Mouse (Mus musculus): ENCODE results near the gene Hist2h2ab. TPM values are rescaled to one million over a fixed set of nuclear protein-coding genes. Genes with fewer than 3 reads are reported as not detected.
A peak's percentile ranks its signal among the peaks of the same experiment; 100 is the strongest.
"Not testable (repeated sequence)": the region's sequence is repeated elsewhere in the genome, so short reads cannot be mapped to it uniquely, and the experiment has no call there.

Gene Hist2h2ab
- total RNA-seq, 2 experiments from 2014 or later: 9.3 to 12.7 TPM

DNA sequence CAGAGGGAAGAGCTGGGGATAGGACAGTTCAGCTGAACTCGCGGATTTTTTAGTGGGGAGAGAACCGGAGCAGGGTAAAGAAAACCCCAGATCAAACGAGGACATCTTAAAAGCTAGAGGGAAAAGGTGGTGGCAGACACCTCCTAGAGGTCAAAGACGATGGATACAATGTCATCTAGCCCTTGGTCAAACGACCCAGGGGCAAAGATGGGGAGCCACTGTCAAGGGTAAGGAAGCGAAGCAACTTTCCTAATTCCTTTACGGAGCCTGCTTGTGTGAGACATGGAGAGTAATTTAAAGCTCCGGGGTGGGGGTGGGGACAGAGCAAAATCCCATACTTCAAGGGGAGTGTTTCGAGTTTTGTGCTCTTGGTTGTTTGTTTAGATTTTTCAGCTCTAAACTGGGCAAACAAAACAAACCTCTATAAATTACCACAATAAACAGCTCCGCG is 449 bp upstream of the Hist2h2ab start:
- Histone ChIP-seq H3K27ac (peak overlapping the region; percentile 100), H3K4me3 (peak overlapping the region; percentile 90)
- peak; percentile 59 for TF ChIP-seq CTCF (conservative IDR thresholded peaks at IDR 0.05)
- DNase-seq (ENCODE audit: low spot score in 2 of 2): no peak

DNA sequence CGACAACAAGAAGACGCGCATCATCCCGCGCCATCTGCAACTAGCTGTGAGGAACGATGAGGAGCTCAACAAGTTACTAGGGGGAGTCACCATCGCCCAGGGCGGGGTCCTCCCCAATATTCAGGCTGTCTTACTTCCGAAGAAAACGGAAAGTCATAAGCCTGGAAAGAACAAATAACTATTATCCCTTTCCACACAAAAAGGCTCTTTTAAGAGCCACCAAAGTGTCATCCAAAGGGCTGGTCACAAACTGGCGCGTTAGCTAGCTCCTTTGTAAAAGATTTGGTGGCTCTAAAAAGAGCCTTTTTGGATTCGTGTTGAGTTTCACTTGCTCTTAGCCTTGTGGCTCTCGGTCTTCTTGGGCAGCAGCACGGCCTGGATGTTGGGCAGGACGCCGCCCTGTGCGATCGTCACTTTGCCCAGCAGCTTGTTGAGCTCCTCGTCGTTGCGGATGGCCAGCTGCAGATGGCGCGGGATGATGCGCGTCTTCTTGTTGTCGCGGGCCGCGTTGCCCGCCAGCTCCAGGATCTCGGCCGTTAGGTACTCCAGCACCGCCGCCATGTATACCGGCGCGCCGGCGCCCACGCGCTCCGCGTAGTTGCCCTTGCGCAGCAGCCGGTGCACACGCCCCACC is 583 bp downstream of the Hist2h2ab start:
- not testable (repeated sequence) for DNase-seq (ENCODE audit: low spot score in 2 of 2)
- H3K27ac ChIP-seq: peak overlapping the region; percentile 100
- H3K4me3 ChIP-seq: peak overlapping the region; percentile 90

DNA sequence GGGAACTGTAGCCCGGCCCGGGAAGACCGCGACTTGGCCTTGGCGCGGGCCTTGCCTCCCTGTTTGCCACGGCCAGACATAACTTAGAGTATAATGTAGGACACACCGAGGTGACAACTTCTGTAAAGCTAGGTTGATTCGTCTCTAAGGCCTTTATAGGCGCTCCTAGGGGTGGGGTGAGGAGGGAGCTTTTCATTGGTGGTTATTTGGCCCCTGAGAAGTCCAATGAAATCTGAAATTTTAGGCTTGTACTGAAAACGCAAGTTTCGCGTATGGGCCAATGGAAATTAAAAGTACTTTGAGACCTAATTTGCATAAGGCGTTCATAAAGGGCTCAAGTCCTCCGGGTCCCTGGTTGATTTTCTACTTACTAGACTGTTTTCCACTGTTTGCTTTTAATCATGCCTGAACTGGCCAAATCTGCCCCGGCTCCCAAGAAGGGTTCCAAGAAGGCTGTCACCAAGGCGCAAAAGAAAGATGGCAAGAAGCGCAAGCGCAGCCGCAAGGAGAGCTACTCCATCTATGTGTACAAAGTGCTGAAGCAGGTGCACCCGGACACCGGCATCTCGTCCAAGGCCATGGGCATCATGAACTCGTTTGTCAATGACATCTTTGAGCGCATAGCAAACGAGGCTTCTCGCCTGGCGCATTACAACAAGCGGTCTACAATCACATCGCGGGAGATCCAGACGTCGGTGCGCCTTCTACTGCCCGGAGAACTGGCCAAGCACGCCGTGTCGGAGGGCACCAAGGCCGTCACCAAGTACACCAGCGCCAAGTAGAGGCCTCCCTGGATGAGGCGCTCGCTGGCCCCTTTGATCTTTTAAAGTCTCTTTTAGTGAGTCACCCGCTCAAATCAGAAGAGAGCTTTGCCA is 1.3 kb downstream of the Hist2h2ab start, which contains the start of the genes Hist2h2ac and Hist2h2be:
TSS of gene Hist2h2ac (minus strand) at position 116 of the 875 bp plus-strand sequence.
TSS of gene Hist2h2be (plus strand) at position 355 of the 875 bp plus-strand sequence.
- Histone ChIP-seq H3K4me3 (peak within 1 kb of the TSS; percentile 90), H3K27ac (peak within 1 kb of the TSS; percentile 100)
- TF ChIP-seq CTCF (conservative IDR thresholded peaks at IDR 0.05): peak; percentile 42

DNA sequence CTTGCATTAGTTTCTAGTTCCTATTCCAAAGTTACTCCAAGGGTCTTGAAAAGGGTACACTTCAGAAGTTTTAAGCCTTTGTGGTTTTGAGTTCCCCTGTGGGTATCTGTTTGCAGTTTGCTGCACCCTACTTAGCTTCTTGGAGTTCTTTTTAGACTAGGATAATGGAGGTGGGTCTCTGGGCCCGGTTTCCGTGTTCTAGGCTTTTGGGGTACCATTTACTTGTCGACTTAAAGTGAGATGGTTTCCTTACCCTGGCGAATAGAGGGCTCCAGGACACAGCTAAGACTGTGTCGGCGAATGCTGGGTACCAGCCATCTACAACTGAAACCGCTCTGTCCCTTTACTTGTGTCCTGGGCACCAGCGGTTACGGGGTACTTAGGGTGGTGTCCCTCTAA is 2.0 kb downstream of the Hist2h2ab start:
- DNase-seq (ENCODE audit: low spot score in 2 of 2): no peak
- TF ChIP-seq CTCF (conservative IDR thresholded peaks at IDR 0.05): no peak
- H3K4me3 ChIP-seq: peak overlapping the region; percentile 90
- H3K27ac ChIP-seq: peak overlapping the region; percentile 100

More for the DNA sequence above, 1.3 kb downstream of the Hist2h2ab start, which contains the start of the genes Hist2h2ac and Hist2h2be:
- DNase-seq (ENCODE audit: low spot score in 2 of 2): peak; percentile 87 to 94

DNA sequence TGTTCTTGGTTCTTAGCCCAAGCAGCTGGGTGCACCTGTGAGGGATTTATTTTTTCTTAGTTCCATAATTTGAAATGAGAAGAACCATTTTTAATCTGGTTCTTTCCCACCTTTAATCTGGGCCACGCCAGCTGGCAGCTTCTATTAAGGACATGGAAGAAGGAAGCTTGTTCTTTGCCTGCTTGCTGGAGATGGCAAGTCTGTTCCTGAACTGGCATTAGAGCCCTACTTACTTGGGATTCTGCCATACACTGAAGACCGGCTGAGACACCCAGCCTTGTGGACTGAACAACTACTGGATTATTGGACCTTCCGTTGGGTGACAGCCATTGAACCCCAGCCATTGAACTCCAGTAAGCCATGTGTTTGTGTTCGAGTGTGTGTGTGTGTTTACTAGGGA is 3.1 kb downstream of the Hist2h2ab start:
- H3K27ac ChIP-seq: peak overlapping the region; percentile 100; the same call in 1 of the 2 replicates
- no peak for TF ChIP-seq CTCF (conservative IDR thresholded peaks at IDR 0.05)

DNA sequence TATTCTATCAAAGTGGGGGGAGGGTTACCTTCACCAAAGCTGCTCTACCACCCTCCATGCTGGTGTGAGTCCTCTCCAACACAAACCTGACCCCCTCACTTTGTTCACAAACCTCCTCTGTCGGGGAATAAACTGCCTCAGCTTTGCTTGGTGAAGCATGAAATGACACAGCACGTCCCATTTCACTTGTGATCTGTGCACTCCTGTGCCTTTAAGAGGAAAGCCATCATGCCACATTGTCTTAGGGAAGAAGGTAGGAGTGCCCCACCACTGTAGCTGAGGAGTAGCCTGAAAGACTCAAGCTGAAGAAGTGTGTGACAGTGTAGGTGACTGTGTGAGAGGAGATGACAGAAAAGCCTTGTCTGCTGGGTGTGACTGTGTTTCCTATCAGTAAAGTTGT is 5.8 kb downstream of the Hist2h2ab start:
- Histone ChIP-seq H3K27ac (no peak overlapping the region), H3K4me3 (no peak overlapping the region)
- no peak for DNase-seq (ENCODE audit: low spot score in 2 of 2)
- TF ChIP-seq CTCF (conservative IDR thresholded peaks at IDR 0.05): no peak

More for the DNA sequence above, 3.1 kb downstream of the Hist2h2ab start:
- DNase-seq (ENCODE audit: low spot score in 2 of 2): no peak
- peak overlapping the region; percentile 90; the same call in 1 of the 2 replicates for H3K4me3 ChIP-seq

DNA sequence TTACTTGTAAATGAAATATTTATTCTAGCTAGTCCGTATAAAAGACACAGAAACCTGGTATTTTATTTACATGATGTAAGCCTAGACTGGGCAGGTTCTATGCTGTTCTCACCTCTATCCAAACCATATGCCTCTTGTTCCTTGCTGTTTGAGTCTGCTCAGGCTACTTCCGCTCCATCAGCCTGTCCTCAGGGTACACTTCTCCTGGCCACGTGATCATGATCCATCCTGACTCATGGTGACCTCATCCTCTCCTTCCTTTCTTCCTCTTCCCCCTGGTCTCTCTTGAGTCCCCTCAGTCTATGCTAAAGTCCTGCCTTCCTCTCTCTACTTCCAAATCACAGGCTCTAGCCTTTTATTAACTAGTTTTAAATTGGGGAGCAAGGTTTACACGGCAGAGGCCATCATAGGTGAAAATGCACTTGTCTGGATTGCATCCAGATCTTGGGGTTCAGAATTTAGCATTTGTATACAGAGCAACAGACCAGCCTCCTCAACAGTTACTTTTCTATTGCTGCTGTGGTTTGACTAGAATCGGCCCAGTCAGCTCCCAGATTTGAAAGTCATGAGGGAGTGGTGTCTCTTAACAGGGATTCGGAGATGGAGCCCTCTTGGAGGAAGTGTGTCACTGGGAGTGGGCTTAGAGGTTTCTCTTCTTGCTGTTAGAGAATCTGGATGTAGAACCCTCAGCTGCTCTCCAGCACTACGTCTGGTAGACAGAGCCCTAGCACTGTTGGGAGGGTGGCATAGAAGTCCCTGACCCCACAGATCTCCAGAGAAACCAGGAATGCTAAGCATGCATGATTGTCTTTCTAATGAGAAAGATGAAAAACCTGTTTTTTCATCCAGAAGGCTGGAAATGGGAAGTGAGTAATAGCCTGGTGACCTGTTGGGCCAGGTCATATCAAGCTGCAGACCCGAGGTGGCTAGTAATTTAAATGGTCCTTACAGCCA is 7.3 kb downstream of the Hist2h2ab start:
- DNase-seq (ENCODE audit: low spot score in 2 of 2): no peak
- no peak overlapping the region for H3K4me3 ChIP-seq
- TF ChIP-seq CTCF (conservative IDR thresholded peaks at IDR 0.05): no peak
- no peak overlapping the region for H3K27ac ChIP-seq

DNA sequence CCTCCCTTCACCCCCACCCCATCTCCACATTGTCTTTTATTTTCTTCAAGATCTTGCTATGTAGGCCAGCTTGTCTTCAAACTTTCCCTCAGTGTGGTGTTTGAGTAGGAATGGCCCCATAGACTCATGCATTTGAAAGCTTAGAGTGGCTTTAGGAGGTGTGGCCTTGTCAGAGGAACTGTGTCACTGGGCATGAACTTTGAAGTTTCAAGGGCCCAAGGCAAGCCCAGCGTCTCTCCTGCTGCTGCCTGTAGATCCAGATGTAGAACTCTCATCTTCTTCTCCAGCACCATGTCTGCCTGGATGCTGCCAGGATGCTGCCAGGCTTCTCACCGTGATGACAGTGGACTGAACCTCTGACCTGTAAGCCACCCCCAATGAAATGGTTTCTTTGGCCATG is 9.2 kb downstream of the Hist2h2ab start:
- TF ChIP-seq CTCF (conservative IDR thresholded peaks at IDR 0.05): no peak
- Histone ChIP-seq H3K4me3 (no peak overlapping the region), H3K27ac (no peak overlapping the region)
- no peak for DNase-seq (ENCODE audit: low spot score in 2 of 2)

DNA sequence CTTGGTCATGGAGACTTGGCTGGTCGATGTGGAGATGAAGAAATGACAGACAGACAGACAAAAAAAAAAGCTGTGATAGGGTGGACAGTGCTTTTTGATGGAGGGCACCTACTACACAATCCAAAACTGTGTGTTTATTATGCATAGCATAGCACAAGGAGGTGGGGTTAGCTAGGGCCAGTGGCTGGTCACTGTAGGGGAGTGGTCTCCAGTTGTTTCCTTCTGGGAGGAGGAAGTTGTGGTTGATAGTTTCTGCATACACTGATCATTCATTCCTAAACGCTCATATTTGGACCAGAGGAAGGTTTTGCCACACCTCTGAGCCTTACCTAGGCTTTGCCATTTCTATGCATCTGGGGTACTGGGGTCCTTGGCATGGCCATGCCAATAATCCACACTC is 10.7 kb downstream of the Hist2h2ab start:
- Histone ChIP-seq H3K27ac (no peak overlapping the region), H3K4me3 (no peak overlapping the region)
- DNase-seq (ENCODE audit: low spot score in 2 of 2): no peak
- no peak for TF ChIP-seq CTCF (conservative IDR thresholded peaks at IDR 0.05)

DNA sequence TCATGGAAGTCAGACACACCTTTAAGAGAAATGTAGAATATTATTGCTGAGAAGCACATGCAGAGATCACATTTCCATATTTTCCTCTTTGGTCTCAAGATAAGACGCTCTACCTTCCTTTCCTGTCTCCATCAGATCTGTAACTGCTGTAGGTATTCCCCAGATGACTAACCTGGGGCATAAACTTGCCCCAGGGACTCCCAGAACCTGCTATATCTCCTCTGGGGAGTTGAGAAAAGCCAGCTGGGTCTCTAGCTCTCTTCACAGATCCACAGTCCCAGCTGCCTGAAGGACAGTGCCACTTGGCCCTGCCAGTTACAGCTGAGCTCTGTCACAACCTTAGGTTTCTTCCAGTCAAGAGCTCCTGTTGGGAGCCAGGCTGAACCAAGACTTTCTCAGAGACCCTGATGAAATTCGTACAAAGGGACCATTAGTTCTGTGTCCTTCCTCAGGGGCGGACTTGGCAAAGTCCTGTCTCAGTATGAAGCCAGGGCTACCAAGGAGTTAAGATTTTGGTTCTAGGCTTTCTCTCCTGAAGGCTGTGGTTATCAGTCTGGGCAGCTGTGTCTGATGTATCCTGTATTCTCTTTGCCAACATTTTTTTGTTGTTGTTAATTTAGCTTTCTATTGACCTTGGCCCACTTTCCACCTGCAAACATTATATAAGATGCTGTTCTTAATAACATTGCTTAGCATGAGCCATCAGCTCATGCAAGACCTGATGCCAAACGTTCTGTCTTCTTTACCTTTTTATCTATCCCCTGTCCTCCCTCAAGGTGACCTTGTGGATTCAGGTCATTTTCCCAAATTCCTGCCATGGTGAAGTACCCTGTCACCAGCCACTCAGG is 11.5 kb downstream of the Hist2h2ab start:
- no peak overlapping the region for H3K27ac ChIP-seq
- no peak overlapping the region for H3K4me3 ChIP-seq
- no peak for TF ChIP-seq CTCF (conservative IDR thresholded peaks at IDR 0.05)
- DNase-seq (ENCODE audit: low spot score in 2 of 2): no peak

DNA sequence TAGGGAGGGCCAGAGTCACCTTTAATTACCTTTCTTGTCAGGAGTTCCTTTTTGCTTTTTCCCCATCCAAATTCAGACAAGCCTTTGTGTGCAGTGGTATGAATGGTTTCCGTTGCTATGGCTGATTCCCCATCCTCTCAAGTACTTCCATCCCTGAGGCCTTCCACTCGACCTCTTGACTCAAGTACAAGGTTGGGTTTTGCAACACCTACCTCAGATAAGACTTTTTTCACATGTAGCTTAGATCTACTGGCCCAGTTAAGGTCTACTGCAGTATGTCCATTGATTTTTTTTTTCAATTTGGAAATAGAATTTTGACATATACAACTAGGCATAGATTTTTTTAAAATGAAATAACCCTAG is 12.1 kb downstream of the Hist2h2ab start:
- DNase-seq (ENCODE audit: low spot score in 2 of 2): no peak
- Histone ChIP-seq H3K4me3 (no peak overlapping the region), H3K27ac (no peak overlapping the region)
- TF ChIP-seq CTCF (conservative IDR thresholded peaks at IDR 0.05): no peak

All from layer of hippocampus, adult 2 months (tissue).